ENCODE assay signal across 8 mouse cellular contexts in genomic region chr1:36089481-36089880, GRCm38 (mm10). TPM values are rescaled to one million over a fixed set of nuclear protein-coding genes. Genes with fewer than 3 reads are reported as not detected.
DNase-seq lines count a peak whose midpoint lies in the region; ATAC-seq lines count a peak whose summit lies in the region.

No protein-coding gene starts in this region.

- no peak for DNase-seq in heart, postnatal 36 days
- DNase-seq in NIH3T3 (ENCODE audit: low read depth) (peak; percentile 55), MN1 (ENCODE audit: low spot score) (no peak)
- DNase-seq in testis, postnatal 10 days (ENCODE audit: low spot score), result no peak

- intact Hi-C loops in heart, postnatal 36 days (cut with DNase I), result no loop called here

- 14% methylated on average over 1 of the region's 1 CpGs for WGBS in heart, embryonic 14.5 days
- WGBS in hindbrain, embryonic 13.5 days, result 63% methylated on average over 1 of the region's 1 CpGs
- 60% methylated on average over 1 of the region's 1 CpGs for WGBS in midbrain, embryonic 12.5 days

- H3K36me3 ChIP-seq in heart, embryonic 14.5 days (ENCODE audit: control insufficient read depth, insufficient read depth, low read length), result peaks cover 30% of the 10 kb centered on the region
- H3K36me3 ChIP-seq in hindbrain, embryonic 13.5 days, result peaks cover 25% of the 10 kb centered on the region
- peaks cover 28% of the 10 kb centered on the region for H3K36me3 ChIP-seq in midbrain, embryonic 12.5 days

- 0 out of 2 replicates have a peak, but pooled peaks have one; percentile 19 for ATAC-seq in heart, embryonic 14.5 days (ENCODE audit: insufficient number of reproducible peaks, insufficient read depth, low FRiP score, low read depth)
- ATAC-seq in hindbrain, embryonic 13.5 days (ENCODE audit: low FRiP score), result 0 out of 2 replicates have a peak, but pooled peaks have one; percentile 6
- ATAC-seq in midbrain, embryonic 12.5 days (ENCODE audit: low FRiP score, low read depth), result no peak
- ATAC-seq in megakaryocyte-erythroid progenitor cell, adult 5-6 weeks (replicated peaks; ENCODE audit: low FRiP score, low TSS enrichment, poor library complexity, severe bottlenecking), result no peak

- H3K4me2 ChIP-seq in heart, embryonic 14.5 days (ENCODE audit: low read length), result no peak overlapping the region
- H3K4me2 ChIP-seq in hindbrain, embryonic 13.5 days, result no peak overlapping the region
- H3K4me2 ChIP-seq in midbrain, embryonic 12.5 days (replicated peaks), result no peak overlapping the region

- no peak overlapping the region for H3K9ac ChIP-seq in heart, embryonic 14.5 days (ENCODE audit: low read length)
- H3K9ac ChIP-seq in hindbrain, embryonic 13.5 days, result peak overlapping the region; percentile 55
- H3K9ac ChIP-seq in midbrain, embryonic 12.5 days (replicated peaks), result no peak overlapping the region

- no peaks in the 10 kb centered on the region for H3K9me3 ChIP-seq in heart, embryonic 14.5 days (ENCODE audit: control insufficient read depth, low read length)
- no peaks in the 10 kb centered on the region for H3K9me3 ChIP-seq in hindbrain, embryonic 13.5 days
- H3K9me3 ChIP-seq in midbrain, embryonic 12.5 days, result no peaks in the 10 kb centered on the region

- H3K4me3 ChIP-seq in heart, embryonic 14.5 days (ENCODE audit: control insufficient read depth in 1 of 2, insufficient read depth in 1 of 2, low read depth in 1 of 2, low read length in 2 of 2), result no peak overlapping the region
- no peak overlapping the region for H3K4me3 ChIP-seq in hindbrain, embryonic 13.5 days
- H3K4me3 ChIP-seq in midbrain, embryonic 12.5 days, result no peak overlapping the region

- peak overlapping the region in 1 of 2 experiments; percentile 60; a peak in 2 of 4 replicates for H3K27ac ChIP-seq in heart, embryonic 14.5 days (replicated peaks in 1 of 2; ENCODE audit: control insufficient read depth in 1 of 2, insufficient read depth in 1 of 2, low read depth in 2 of 2, low read length in 2 of 2)
- H3K27ac ChIP-seq in hindbrain, embryonic 13.5 days, result peak overlapping the region; percentile 71; the same call in 1 of the 2 replicates
- peak overlapping the region; percentile 39; the same call in 1 of the 2 replicates for H3K27ac ChIP-seq in midbrain, embryonic 12.5 days (replicated peaks)

- no peaks in the 10 kb centered on the region for H3K27me3 ChIP-seq in heart, embryonic 14.5 days (ENCODE audit: control insufficient read depth, insufficient read depth, low read length)
- no peaks in the 10 kb centered on the region for H3K27me3 ChIP-seq in hindbrain, embryonic 13.5 days
- no peaks in the 10 kb centered on the region for H3K27me3 ChIP-seq in midbrain, embryonic 12.5 days

- H3K4me1 ChIP-seq in heart, embryonic 14.5 days (ENCODE audit: control insufficient read depth in 2 of 2, insufficient read depth in 2 of 2, low read length in 2 of 2), result peaks cover 35 to 43% of the 10 kb centered on the region in 2 experiments
- peaks cover 44% of the 10 kb centered on the region for H3K4me1 ChIP-seq in hindbrain, embryonic 13.5 days (replicated peaks)
- H3K4me1 ChIP-seq in midbrain, embryonic 12.5 days, result peaks cover 41% of the 10 kb centered on the region

RNA-seq across cellular contexts. Expression of gene Hs6st1, which starts 21.3 kb away (rescaled TPM):
- polyA plus RNA-seq in heart, embryonic 14.5 days (2014; fragmentation: Nextera tagmentation; extraction: Ambion mirVana), result 11.0 and 15.5 TPM in 2 replicates
- 10 to 100 TPM; 21.3 to 23.1 TPM for total RNA-seq in heart, postnatal 36 days (2021)
- 9.3 and 10.0 TPM in 2 replicates for polyA plus RNA-seq in hindbrain, embryonic 13.5 days (2015; fragmentation: Nextera tagmentation; extraction: Ambion mirVana)
- polyA plus RNA-seq in midbrain, embryonic 12.5 days (2016; fragmentation: Nextera tagmentation; extraction: Ambion mirVana), result 10.8 and 11.8 TPM in 2 replicates
- 50.8 and 62.3 TPM in 2 replicates for total RNA-seq in megakaryocyte-erythroid progenitor cell, adult 5-6 weeks (2014; fragmentation: Nextera tagmentation)
- total RNA-seq in megakaryocyte-erythroid progenitor cell, adult 5-6 weeks (2017), result 18.3 and 30.2 TPM in 2 replicates

Comparison
In these comparisons a context has a peak if more than half of its experiments do, and no peak if none do; other contexts are left out.
1. ATAC-seq: peak in heart, embryonic 14.5 days (single experiment) and hindbrain, embryonic 13.5 days (single experiment); none in midbrain, embryonic 12.5 days (single experiment) and megakaryocyte-erythroid progenitor cell, adult 5-6 weeks (single experiment).